Mouse (Mus musculus) intestine, embryonic 14.5 days (tissue): ENCODE results near the gene Mbtd1. TPM values are rescaled to one million over a fixed set of nuclear protein-coding genes. Genes with fewer than 3 reads are reported as not detected.
"Not testable (repeated sequence)": the region's sequence is repeated elsewhere in the genome, so short reads cannot be mapped to it uniquely, and the experiment has no call there.

ENCODE experiments used
- ATAC-seq: fragments of 200-750 bp; cut with Nextera tagmentation; replicated peaks from 2 replicates; pipeline ENCODE4 v1.8.0; 2017; ENCODE audit warnings: low read depth, moderate number of reproducible peaks, moderate TSS enrichment, moderate library complexity; ENCODE audit not compliant: low FRiP score, low TSS enrichment
- DNase-seq: peaks from one replicate; pipeline ENCODE4 v3.0.0-alpha.2; 2018; ENCODE audit warnings: low spot score
- H3K27ac ChIP-seq: fragments of 300-500 bp; sonication (generic); 2 replicates; pipeline ENCODE4 v1.5.1; 2014; ENCODE audit warnings: low read depth, mild to moderate bottlenecking, control low read depth
- H3K27me3 ChIP-seq: fragments of 300-500 bp; sonication (generic); replicated peaks from 2 replicates; pipeline ENCODE4 v1.6.1; 2014; ENCODE audit warnings: low read length, control low read depth; ENCODE audit not compliant: control insufficient read depth, insufficient read depth
- H3K36me3 ChIP-seq: fragments of 300-500 bp; sonication (generic); 2 replicates; pipeline ENCODE4 v1.6.1; 2014; ENCODE audit warnings: low read length, control low read depth; ENCODE audit not compliant: control insufficient read depth, insufficient read depth
- H3K4me1 ChIP-seq: fragments of 300-500 bp; sonication (generic); replicated peaks from 2 replicates; pipeline ENCODE4 v1.6.1; 2014; ENCODE audit warnings: low read length, control low read depth, mixed read lengths; ENCODE audit not compliant: control insufficient read depth, insufficient read depth
- H3K4me2 ChIP-seq: fragments of 300-500 bp; sonication (generic); 2 replicates; pipeline ENCODE4 v1.6.1; 2014; ENCODE audit warnings: low read length
- H3K4me3 ChIP-seq: fragments of 300-500 bp; sonication (generic); 2 replicates; pipeline ENCODE4 v1.5.1; 2014; ENCODE audit warnings: low read depth, low read length, control low read depth, mixed read lengths
- H3K9ac ChIP-seq: fragments of 300-500 bp; sonication (generic); 2 replicates; pipeline ENCODE4 v1.6.1; 2014; ENCODE audit warnings: mild to moderate bottlenecking, low read length
- H3K9me3 ChIP-seq: fragments of 300-500 bp; sonication (generic); 2 replicates; pipeline ENCODE4 v1.6.1; 2016; ENCODE audit warnings: low read length, control low read depth; ENCODE audit not compliant: control insufficient read depth
- WGBS: fragments of 180-500 bp; shearing (Covaris S2); extraction: QIAGEN DNeasy Blood & Tissue Kit; methylation state at CpG from one replicate; pipeline ENCODE4 v1.1.7; 2014; 5-methylcytosine and 5-hydroxymethylcytosine counted together
- polyA plus RNA-seq: library from polyadenylated mRNA; unstranded; fragments of >200 nt; fragmentation: Nextera tagmentation; extraction: Ambion mirVana; gene quantifications from 2 replicates; pipeline ENCODE4 v1.2.1, GENCODE M21; 2014

The Mbtd1 gene
- polyA plus RNA-seq, 1 experiment from 2014 or later = 20.7 TPM

DNA sequence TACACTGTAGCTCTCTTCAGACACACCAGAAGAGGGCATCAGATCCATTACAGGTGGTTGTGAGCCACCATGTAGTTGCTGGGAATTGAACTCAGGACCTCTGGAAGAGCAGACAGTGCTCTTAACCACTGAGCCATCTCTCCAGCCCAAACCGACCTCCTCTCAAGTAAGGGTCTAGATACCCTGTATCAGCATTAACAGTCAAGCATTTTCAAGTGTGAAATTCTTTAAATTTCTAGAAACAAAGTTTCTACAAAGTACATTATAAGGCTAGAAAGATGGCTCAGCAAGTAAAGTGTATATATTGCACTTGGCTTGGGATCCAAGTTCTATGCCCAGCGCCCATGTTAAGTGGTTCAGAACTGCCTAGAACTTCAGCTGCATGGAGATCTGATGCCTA lies 29.4 kb downstream of the Mbtd1 start:
- not testable (repeated sequence) for H3K9me3 ChIP-seq, H3K27me3 ChIP-seq, H3K4me2 ChIP-seq, H3K4me3 ChIP-seq, H3K27ac ChIP-seq, H3K4me1 ChIP-seq, DNase-seq, H3K9ac ChIP-seq, ATAC-seq
- H3K36me3 ChIP-seq = peaks cover 91% of the 10 kb centered on the region
- 95% methylated on average over 2 of the region's 2 CpGs for WGBS

DNA sequence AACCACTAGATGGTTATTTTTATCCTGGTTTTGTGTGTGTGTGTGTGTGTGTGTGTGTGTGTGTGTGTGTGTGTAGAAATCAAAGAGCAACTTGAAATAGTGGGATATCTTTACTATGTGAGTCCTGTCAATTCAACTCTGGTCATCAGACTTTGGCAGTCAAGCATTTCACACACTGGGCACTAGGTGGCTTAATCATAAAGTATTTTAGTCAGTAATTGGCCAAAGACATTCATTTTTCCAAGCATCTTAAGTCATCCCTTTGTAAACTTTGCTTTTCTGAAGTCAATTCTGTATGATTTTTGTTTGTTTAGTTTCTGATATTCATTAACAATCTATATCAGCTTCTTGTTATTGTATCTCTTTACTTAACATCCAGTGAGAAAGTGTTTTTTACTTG lies 43.5 kb downstream of the Mbtd1 start:
- Histone ChIP-seq H3K36me3 (peaks cover 88% of the 10 kb centered on the region), H3K27ac (no peak overlapping the region), H3K9ac (no peak overlapping the region), H3K9me3 (no peaks in the 10 kb centered on the region), H3K27me3 (no peaks in the 10 kb centered on the region), H3K4me1 (no peaks in the 10 kb centered on the region), H3K4me2 (no peak overlapping the region), H3K4me3 (no peak overlapping the region)
- DNase-seq (no peak), ATAC-seq (no peak)

DNA sequence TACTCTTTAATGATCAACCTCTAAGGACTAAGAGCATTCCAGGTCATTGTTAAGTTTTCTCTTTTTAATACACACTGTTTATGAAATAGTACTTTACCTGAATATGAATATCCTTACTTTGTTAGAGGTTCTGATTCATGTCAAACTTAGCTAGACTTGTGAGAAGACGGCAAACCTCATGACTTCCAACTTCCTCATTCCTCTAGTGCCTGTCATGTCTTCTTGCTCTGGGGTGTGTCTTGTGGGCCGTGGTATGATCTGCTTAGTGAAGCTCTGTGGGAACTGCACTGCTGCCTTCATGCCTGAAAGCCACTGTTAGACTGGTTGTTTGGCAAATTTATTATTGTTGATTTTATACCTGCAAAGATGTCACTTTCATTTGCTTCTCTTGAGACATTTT lies 55.3 kb downstream of the Mbtd1 start:
- 57% methylated on average over 2 of the region's 2 CpGs for WGBS
- no peaks in the 10 kb centered on the region for H3K9me3 ChIP-seq
- no peaks in the 10 kb centered on the region for H3K4me1 ChIP-seq
- no peaks in the 10 kb centered on the region for H3K27me3 ChIP-seq
- no peak overlapping the region for H3K4me3 ChIP-seq
- DNase-seq (no peak), ATAC-seq (no peak)
- H3K9ac ChIP-seq = no peak overlapping the region
- H3K4me2 ChIP-seq = no peak overlapping the region
- H3K27ac ChIP-seq = no peak overlapping the region
- peaks cover 63% of the 10 kb centered on the region for H3K36me3 ChIP-seq

DNA sequence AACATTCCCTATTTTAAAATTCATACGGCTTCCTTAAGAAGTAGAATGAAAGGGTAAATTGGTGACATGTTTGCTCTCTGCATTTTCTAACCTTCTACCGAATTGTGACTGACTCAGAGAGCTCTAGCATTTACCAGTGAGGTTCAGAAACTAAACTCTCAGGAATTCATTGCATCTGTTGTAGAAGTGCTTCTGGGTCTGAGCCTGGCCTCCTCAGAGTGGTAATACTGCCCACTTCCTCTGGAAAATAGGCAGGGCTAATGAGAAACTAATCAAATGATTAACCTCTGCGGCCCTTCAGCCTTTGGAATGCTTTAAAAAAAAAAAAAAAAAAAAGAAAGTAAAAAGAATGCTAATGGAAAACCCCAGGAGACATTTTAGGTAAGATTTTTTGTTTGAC lies 59.3 kb downstream of the Mbtd1 start:
- peaks cover 49% of the 10 kb centered on the region for H3K36me3 ChIP-seq
- DNase-seq (no peak), ATAC-seq (no peak)
- H3K4me1 ChIP-seq = no peaks in the 10 kb centered on the region
- H3K27me3 ChIP-seq = no peaks in the 10 kb centered on the region
- no peak overlapping the region for H3K4me2 ChIP-seq
- 82% methylated on average over 3 of the region's 3 CpGs for WGBS
- H3K9me3 ChIP-seq = no peaks in the 10 kb centered on the region
- no peak overlapping the region for H3K27ac ChIP-seq
- no peak overlapping the region for H3K4me3 ChIP-seq
- H3K9ac ChIP-seq = no peak overlapping the region

DNA sequence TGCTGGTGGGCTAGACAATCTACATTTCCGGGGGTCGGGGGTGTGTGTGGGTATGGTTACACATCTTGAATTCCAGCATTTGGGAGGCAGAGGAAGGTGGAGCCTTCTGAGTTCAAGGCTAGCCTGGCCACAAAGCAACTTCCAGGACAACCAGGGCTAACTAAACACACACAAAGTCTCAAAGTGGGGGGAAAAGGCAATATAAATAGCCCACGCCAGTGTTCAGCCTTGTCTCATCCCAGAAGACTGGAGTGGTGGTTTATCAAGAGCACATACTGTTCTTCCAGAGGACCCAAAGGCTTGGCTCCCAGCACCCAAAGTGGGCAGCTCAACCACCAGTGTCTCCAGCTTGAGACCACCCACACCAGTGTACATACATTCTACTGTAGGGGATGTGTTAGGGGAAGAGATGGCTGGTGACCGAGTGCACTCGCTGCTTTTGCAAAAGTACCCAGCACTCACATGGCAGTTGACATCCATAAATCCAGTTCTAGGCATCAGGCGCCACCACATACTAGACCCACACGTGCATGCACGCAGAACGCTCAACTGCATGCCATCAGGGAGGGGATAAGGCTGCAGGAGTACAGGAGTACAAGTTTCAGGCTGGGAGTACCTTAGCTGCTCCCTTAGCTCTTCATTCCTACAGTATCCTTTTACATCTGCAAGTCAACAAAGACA lies 63.4 kb downstream of the Mbtd1 start:
- peaks cover 69% of the 10 kb centered on the region for H3K36me3 ChIP-seq
- no peak for DNase-seq
- H3K4me1 ChIP-seq = 0 out of 2 replicates have a peak, but pooled peaks cover 9% of the 10 kb centered on the region

DNA sequence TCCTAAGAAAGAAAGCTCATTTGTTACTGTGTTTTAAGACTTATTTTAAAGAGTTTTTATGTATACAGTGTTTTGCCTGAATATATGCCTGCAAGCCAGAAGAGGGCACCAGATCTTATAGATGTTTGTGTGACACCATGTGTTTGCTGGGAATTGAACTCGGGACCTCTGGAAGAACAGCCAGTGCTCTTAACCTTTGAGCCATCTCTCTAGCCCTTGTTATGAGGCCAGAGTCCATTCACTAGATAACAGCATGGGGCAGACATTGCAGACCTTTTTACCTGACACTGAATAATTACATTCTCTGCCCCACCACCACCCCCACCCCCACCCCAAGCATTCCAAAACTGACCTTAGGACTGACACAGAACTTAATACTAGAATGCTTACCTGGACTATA lies 64.4 kb downstream of the Mbtd1 start:
- Histone ChIP-seq H3K4me3 (no peak overlapping the region), H3K9me3 (no peaks in the 10 kb centered on the region), H3K9ac (no peak overlapping the region), H3K27me3 (no peaks in the 10 kb centered on the region), H3K4me2 (no peak overlapping the region), H3K4me1 (peaks cover 14% of the 10 kb centered on the region; the same call in 1 of the 2 replicates), H3K27ac (no peak overlapping the region), H3K36me3 (peaks cover 64% of the 10 kb centered on the region)
- DNase-seq (no peak), ATAC-seq (no peak)
- 92% methylated on average over 1 of the region's 1 CpGs for WGBS

More for the DNA sequence above, 63.4 kb downstream of the Mbtd1 start:
- no peak for ATAC-seq
- Histone ChIP-seq H3K27ac (no peak overlapping the region), H3K27me3 (no peaks in the 10 kb centered on the region), H3K9me3 (no peaks in the 10 kb centered on the region), H3K4me2 (no peak overlapping the region), H3K9ac (no peak overlapping the region), H3K4me3 (no peak overlapping the region)
- 91% methylated on average over 9 of the region's 9 CpGs for WGBS

DNA sequence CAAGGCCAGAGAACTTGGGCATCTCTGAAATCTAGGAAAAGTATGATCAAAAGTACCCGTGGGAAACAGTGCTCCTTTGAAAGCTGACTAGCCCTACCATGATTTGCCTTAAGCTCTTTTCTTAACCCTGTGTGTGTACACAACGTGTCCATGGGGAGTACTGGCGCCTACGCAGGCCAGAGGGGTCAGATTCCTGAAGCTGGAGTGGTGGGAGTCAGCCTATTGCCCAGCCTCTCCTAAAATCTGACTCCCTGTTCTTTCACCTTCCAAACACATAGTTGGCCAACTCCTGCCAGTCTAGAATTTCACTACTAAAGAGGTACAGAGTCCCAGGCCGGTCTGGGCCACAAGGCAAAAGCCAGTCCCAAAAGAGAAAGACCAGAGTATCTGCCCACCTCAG lies 66.7 kb downstream of the Mbtd1 start:
- H3K4me3 ChIP-seq = no peak overlapping the region

DNA sequence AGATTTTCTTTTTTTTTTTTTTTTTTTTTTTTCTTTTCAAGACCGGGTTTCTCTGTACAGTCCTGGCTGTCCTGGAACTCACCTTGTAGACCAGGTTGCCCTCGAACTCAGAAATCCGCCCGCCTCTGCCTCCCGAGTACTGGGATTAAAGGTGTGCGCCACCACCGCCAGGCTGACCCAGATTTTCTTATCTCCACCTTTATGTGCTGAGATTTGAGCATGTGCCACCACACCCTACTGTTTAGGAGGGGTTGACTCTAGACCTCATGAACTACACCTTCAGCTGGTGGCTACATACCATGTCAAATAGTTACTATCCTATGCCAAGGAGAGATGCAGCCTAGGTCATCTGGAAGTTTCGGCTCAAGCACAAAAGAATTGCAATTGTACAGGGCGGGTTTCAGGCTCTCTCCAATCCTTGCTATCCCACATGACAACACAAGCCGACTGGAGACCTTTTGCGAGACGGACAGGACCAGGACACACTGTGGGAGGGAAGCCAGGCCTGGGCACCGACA lies 69.1 kb downstream of the Mbtd1 start:
- Histone ChIP-seq H3K4me1 (peaks cover 21% of the 10 kb centered on the region), H3K4me3 (peak overlapping the region; percentile 61), H3K4me2 (peak overlapping the region; percentile 78), H3K36me3 (peaks cover 64% of the 10 kb centered on the region), H3K27ac (peak overlapping the region; percentile 90), H3K27me3 (no peaks in the 10 kb centered on the region), H3K9me3 (no peaks in the 10 kb centered on the region), H3K9ac (peak overlapping the region; percentile 72)
- DNase-seq (peak; percentile 79), ATAC-seq (peak; percentile 7; the same call in 1 of the 2 replicates)
- 43% methylated on average over 13 of the region's 13 CpGs for WGBS

More for the DNA sequence above, 66.7 kb downstream of the Mbtd1 start:
- WGBS = 71% methylated on average over 5 of the region's 5 CpGs
- no peak overlapping the region for H3K4me2 ChIP-seq
- no peak overlapping the region for H3K27ac ChIP-seq
- ATAC-seq = no peak
- H3K9me3 ChIP-seq = no peaks in the 10 kb centered on the region
- H3K9ac ChIP-seq = no peak overlapping the region
- peaks cover 21% of the 10 kb centered on the region for H3K4me1 ChIP-seq
- no peak for DNase-seq
- H3K36me3 ChIP-seq = peaks cover 54% of the 10 kb centered on the region
- no peaks in the 10 kb centered on the region for H3K27me3 ChIP-seq
